Mouse (Mus musculus): ENCODE data around the gene Gm20503.
A peak's percentile ranks its signal among the peaks of the same experiment; 100 is the strongest.

Gene Gm20503

DNA sequence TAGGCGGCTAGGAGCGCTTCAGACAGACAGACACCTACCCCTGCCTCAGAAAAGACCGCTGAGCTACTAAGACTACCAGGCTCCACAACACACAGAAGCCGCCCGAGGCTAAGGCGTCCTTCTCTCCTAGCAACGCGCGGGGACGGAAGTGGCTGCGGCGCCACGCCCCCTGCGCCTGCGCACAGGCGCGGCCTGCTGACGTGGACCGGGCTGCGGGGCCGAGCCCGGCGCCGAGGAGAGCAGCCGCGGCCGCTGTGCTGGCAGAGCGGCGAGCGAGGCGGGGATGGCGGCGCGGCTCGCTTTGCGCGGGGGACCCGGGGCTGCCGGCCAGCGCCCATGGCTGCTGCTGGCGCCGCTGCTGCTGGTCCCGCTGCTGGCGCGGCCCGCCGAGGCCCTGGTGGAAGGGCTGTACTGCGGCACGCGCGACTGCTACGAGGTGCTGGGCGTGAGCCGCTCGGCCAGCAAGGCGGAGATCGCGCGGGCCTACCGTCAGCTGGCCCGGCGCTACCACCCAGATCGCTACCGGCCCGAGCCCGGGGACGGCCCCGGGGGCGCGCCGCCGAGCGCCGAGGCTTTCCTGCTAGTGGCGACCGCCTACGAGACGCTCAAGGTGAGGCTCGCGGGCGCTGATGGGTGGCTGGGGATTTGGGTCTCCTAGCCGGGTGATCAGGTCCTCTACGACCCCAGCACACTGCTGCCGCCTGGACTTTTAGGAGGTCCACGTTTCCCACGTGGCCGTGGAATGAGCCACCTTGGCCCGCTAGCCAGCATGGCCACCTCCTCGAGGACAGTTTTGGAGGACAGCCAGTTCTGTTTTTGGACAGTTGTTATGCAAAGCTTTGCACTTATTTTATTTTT, at the start of gene Gm20503:
Gene Gm20503 (plus strand): TSS at position 263 of the 858 bp plus-strand sequence.
- DNase-seq (ENCODE audit: low spot score), result peak; percentile 93

GRCm38 (mm10) chr4:58961719-58962118, 41.3 kb upstream of the Gm20503 start:
- DNase-seq (ENCODE audit: low spot score), result no peak

- no peak for DNase-seq (ENCODE audit: low spot score)
Measured at GRCm38 (mm10) chr4:58963271-58963670, 39.7 kb upstream of the Gm20503 start.

DNA sequence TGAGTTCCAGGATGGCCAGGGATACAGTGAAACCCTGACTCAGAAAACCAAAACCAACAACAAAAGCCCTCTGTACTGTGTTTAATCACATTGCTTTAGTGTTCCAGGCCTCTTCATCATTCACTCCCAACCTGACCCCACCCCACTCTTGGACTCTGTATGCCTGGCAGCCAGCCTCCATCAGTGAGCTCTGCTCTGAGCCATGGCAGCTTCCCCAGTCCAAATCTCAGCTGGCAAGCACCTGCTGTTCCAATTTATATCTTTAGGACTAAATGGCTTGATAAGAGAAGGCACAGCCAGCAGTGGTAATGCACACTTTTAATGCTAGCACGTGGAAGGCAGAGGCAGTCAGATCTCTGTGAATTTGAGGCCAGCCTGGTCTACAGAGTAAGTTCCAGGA, 37.9 kb upstream of the Gm20503 start:
- DNase-seq (ENCODE audit: low spot score), result no peak

DNA sequence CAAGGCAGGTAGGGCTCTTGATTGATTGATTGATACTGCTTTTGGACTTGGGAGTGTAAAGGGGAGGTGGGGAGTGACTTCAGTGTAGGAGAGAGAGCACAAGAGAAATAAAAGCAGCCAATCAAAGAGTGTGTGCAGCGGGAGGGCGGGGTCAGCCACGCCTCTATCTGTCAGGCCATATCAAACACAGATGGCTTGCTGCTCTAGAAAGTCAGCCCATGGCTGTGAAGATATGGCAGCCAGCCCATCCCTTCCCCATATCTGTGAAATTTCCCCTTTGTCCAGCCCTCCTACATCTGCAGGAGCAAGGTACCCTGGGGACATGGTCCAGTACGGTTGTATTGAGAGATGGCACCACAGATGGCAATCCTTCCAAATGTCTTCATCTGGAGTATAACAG, 32.3 kb upstream of the Gm20503 start:
- DNase-seq (ENCODE audit: low spot score), result no peak

GRCm38 (mm10) chr4:58975711-58976110, 27.3 kb upstream of the Gm20503 start:
- DNase-seq (ENCODE audit: low spot score), result no peak

- no peak for DNase-seq (ENCODE audit: low spot score)
Measured at GRCm38 (mm10) chr4:58981421-58981820, 21.6 kb upstream of the Gm20503 start.

DNA sequence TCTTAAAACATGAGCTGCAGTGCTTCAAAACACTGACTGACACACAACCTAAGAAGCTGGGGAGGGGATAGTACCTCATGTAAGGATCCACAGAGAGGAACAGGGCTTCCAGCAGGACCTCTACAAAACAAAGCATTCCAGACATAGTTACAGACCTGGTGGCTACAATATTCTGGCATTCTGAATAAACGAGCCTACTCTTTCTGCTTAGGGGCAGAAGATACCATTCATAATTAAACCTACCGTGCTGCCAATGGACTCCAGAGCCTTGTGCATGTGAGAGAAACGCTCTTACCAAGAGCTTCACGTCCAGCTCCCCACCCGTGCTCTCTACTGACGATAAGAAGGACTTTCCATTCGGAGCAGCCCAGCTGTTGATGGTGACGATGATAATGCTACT, 20.2 kb upstream of the Gm20503 start:
- DNase-seq (ENCODE audit: low spot score), result no peak

DNA sequence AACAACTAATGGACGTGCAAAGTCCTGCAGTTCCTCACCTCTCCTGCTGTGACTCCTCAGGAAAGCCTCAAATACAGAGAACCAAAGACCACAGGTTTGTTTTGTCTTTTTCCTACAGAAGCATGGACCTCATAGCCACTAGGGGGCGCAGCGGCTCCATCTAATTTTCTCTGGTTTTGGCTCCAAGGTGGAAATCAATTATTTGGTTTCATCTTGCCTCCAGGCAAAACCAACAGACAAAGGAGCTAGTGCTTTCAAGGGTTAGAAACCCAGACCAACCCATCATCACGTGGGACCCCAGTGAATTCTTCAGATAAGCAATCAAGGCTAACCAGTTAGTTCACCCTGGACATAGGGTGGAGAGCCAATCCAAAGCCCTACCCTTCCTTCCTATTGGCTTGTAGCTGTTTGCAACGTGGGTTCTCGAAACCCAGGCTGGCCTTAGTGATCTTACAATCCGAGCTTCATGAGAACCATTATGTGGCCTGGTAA, 17.8 kb upstream of the Gm20503 start:
- peak; percentile 88 for DNase-seq (ENCODE audit: low spot score)

DNA sequence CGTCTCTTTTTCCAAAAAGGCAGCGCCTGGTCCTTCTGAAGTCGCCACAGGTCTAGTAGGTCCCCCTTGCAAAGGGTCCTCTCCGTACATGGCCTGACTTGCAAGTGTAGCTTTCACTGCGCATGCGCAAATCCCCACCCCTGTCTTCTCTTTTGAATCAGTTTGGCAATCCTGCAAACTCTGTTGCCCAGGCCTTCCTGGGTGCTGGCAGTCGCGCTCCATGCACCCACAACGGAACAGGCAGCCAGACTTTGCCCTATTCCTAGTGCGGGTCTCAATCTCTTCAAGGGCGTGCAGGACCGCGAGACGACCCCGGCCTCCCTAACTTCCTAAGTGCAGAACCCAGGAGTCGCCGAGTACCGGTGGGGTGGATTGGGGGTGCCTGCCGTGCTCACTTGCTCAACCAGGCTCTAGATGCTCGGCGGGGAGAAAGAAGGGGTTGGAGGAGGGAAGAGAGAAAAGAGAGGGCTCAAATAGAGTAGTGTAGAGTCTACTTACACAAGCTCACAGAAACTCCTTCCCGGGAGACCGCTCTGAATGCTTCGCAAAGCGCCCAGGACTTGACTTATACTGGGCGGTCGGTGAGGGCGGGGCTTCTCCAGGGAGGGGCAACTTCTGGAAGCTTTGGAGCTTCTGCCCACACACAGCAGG, 16.3 kb upstream of the Gm20503 start, which contains the start of gene Ptgr1:
Gene Ptgr1 (minus strand): TSS at position 580 of the 651 bp plus-strand sequence.
- DNase-seq (ENCODE audit: low spot score), result peak; percentile 84

DNA sequence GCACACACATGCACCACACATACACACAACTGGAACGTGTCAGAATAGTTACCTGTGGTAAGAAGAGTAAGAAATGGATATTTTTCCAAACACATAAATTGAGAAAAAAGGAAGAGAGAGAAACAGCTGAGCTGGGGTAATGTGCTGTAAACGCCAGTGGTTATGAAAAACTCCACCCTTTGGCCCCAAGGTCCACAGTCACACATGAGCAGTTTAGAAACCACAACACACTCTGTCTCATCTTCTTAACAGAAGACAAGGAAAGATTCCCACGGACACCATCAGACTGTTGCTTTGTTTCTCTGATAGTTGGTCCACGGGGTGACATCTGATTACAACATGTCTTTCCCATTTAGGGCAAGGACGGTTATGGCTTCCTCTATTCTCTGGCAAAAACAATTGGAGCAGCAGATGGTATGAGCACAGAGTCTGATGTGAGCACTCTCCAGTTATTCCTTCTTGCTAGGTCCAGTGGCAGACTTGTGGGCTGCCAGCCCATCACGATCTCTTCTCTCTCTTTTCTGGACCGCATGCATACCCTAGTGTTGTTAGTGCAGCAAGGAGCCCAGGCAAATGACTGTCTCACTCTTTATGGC, 13.6 kb upstream of the Gm20503 start:
- no peak for DNase-seq (ENCODE audit: low spot score)

DNA sequence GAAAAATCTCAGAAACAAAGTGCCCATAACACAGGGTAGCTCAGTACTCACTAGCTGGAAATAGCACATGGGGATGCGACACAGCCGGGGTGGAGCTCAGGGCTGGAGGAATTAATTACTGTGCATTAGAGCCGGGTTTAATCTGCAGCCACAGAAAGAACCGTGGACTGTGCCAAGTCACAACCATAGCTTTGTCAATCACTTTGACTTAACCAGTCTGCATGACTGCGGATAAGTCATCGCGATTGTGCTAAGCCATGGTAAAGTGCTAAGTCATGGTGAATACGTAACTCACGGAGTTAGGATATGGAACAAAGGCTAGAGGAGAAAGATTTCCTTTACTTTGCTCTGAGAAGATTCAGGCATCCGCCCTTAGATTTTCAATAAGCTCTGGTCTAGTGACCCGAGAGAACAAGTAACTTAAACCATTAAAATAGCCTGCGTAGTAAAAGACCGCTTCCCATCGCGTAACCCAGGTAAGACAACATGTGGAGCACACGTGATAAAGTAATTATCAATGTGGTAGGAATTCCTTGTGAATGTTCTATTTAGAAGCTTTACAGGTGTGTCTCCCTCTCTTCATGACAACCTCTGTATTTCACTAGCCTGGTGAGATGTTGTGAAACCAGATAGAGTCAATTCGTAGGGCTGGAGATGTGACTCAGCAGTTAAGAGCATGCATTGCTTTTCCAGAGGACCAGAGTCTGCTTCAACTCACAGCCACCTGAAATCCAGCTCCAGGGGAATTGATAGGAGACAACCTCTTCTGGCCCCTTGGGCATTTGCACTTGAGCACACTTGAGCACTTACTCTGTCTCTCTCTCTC, 12.2 kb upstream of the Gm20503 start:
- DNase-seq (ENCODE audit: low spot score), result no peak

DNA sequence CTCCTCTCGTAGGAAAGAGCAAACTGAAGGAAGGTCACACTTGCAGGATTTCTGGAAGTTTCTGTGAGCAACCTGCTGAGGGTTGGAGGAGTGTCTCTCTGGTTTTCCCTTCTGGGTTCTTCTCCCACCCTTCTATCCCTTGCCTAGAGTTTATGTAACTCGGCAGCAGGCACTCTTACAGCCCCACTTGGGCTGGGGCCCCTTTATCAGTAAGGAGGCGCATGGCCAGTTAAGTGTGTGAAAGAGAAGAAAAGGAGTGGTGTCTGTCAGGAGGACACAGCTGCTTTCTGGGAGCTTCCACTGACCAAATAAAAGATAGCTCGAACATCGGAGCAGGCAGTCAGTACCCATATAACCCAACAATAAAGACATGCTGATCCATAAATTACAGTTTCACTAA, 10.8 kb upstream of the Gm20503 start:
- no peak for DNase-seq (ENCODE audit: low spot score)

GRCm38 (mm10) chr4:58994762-58995161, 8.2 kb upstream of the Gm20503 start, which contains the start of gene Dnajc25:
TSS of gene Dnajc25 (plus strand) at chr4:58995062.
- no peak for DNase-seq (ENCODE audit: low spot score)

GRCm38 (mm10) chr4:58995251-58995693, 7.7 kb upstream of the Gm20503 start:
- no peak for DNase-seq (ENCODE audit: low spot score)

GRCm38 (mm10) chr4:58997081-58997480, 5.9 kb upstream of the Gm20503 start:
- DNase-seq (ENCODE audit: low spot score), result peak; percentile 44

DNA sequence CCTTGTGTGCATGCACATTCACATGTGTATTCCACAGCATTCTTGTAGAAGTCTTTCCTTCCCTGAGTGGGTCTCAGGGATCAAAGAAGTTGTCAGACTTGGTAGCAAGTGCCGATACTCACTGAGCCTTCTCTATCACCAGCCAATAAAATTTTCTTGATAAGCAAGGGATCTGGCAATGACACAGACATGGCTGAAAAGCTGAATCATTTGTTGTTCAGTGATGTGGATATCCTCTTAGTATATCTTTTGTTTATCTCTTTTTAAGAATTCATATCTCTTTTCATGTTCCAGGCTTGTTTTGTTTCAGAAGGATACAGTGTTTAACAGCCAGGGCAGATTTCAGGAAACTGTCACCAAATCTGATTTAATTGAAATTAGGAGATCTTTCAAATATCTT, 4.3 kb upstream of the Gm20503 start:
- DNase-seq (ENCODE audit: low spot score), result no peak

DNA sequence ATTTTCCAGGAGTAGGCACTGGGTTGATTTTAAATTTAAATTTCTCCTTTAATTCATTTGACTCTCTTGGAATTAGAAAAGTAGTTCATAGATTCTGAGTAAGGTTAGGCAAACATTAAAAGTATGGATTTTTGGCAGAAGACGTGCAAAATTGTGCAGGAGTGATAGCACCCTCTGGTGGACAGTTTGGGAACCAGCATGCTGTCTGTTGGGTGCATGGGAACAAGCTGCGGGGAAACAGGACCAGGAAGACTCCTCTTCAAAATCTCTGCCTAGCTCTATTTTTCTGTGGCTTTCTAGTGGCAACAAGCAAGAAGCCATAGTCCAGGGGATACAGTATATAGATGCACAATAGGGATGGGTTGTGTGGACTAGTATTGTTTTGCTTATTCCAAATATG, 3.3 kb upstream of the Gm20503 start:
- peak; percentile 69 for DNase-seq (ENCODE audit: low spot score)

DNA sequence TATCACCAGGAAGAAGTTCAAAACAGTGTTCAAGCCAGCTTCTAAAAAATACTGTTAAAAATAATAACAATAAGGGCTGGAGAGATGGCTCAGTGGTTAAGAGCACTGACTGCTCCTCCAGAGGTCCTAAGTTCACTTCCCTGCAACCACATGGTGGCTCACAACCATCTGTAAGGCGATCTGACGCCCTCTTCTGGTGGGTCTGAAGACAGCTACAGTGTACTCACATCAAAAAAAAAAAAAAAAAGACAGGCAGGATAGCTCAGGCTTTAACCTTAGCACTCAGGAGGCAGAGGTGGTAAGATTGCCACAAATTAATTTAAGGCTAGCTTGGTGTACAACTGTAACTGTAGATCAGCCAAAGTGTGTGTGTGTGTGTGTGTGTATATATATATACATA, 2.4 kb upstream of the Gm20503 start:
- DNase-seq (ENCODE audit: low spot score), result no peak

DNA sequence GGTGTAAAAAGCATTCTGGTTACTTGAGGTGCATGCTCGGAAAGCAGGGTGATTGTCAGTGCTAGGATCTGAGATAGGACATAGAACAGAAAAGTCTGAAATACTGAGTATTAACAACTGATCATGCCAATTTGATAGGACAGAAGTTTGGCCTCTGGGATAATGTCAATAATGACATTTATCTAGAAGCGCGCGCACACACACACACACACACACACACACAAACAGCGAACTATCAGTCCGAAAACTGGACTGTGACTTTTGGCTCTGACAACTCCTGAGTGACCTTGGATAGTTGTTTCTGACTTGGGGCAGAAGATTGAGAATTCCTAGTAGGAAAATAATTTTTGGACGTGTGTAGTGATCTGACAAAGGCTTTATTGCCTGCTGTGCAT, 793 bp downstream of the Gm20503 start:
- DNase-seq (ENCODE audit: low spot score), result no peak

DNA sequence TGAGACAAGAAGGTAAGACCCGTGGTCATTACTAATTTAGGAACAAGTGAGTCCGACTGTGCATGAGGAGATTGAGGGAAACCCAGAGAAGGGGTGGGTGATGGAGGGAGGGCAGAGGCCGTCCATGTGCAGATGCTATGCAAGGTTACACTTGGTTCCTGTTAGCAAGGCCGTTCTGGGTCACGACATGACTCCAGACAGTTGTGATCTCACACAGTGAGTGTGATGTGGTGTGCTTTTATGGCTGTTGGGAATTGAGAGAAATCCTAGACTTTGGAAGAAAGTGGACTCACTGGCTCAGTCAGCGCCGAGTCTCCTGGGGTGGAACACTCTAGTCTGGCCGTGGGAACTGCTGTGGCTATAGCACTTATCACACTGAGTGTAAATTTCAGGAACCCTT, 3.2 kb downstream of the Gm20503 start:
- no peak for DNase-seq (ENCODE audit: low spot score)

DNA sequence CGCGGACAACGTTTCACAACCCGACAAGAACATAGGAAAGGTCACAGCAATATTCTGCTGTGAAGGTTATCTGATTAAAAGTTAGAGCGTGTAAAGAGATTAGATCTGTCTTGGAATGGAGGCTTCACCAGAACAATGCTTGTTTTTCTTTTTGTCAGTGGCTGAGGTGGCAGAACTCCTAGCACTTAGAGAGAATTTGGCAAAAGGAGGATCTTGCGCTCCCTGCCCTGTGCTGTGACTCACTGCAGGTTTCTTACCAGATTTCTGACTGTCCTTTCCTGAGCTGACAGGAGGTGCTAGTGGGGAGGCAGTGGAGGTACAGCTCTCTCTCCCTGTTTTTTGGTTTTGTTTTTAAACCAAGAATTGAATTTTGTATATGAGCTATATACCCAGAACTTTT, 4.0 kb downstream of the Gm20503 start:
- DNase-seq (ENCODE audit: low spot score), result no peak
